Mouse (Mus musculus) MEL (cell line): ENCODE results near the gene Mrpl53. TPM values are rescaled to one million over a fixed set of nuclear protein-coding genes. Genes with fewer than 3 reads are reported as not detected.

Experiments
- DNase-seq: peaks from one replicate; pipeline ENCODE4 v3.0.0; 2011; ENCODE audit warnings: low read depth, low spot score
- H3K27ac ChIP-seq: 2 replicates; pipeline ENCODE4 v1.5.1; 2012; ENCODE audit warnings: low read depth, mild to moderate bottlenecking, control low read depth, low read length, moderate library complexity; ENCODE audit not compliant: control insufficient read depth
- H3K27me3 ChIP-seq, 2 experiments: fragments of 150-350 bp in 1 of 2; sonication (generic) in 1 of 2; 2 replicates each; pipeline ENCODE4 v1.6.1; 2012; ENCODE audit warnings: low read length in 2 of 2, mild to moderate bottlenecking in 2 of 2, improper control_type of control experiment in 1 of 2, moderate library complexity in 1 of 2; ENCODE audit not compliant: insufficient read depth in 2 of 2, control insufficient read depth in 1 of 2
- H3K36me3 ChIP-seq, 2 experiments: 2 replicates each; pipeline ENCODE4 v1.6.1; 2012 to 2014; ENCODE audit warnings: low read length in 2 of 2, improper control_type of control experiment in 1 of 2, inconsistent platforms in 1 of 2, mild to moderate bottlenecking in 1 of 2; ENCODE audit not compliant: insufficient read depth in 2 of 2, control insufficient read depth in 1 of 2
- H3K4me1 ChIP-seq, 2 experiments: fragments of 150-350 bp in 1 of 2; sonication (generic) in 1 of 2; 2 replicates each; pipeline ENCODE4 v1.6.1; 2012; ENCODE audit warnings: low read length in 2 of 2, improper control_type of control experiment in 1 of 2, mild to moderate bottlenecking in 1 of 2; ENCODE audit not compliant: insufficient read depth in 2 of 2, control insufficient read depth in 1 of 2
- H3K4me3 ChIP-seq, 2 experiments: fragments of 150-350 bp in 1 of 2; sonication (generic) in 1 of 2; 2 replicates each; pipeline ENCODE4 v1.5.1; 2012; ENCODE audit warnings: low read depth in 2 of 2, low read length in 2 of 2, mild to moderate bottlenecking in 2 of 2, moderate library complexity in 2 of 2, control low read depth in 1 of 2, improper control_type of control experiment in 1 of 2; ENCODE audit not compliant: control insufficient read depth in 1 of 2, insufficient read depth in 1 of 2
- H3K79me2 ChIP-seq: 2 replicates; pipeline ENCODE4 v1.6.1; 2012; ENCODE audit warnings: mild to moderate bottlenecking, low read length, moderate library complexity; ENCODE audit not compliant: control insufficient read depth, poor library complexity, insufficient read depth
- H3K9ac ChIP-seq: 2 replicates; pipeline ENCODE4 v1.6.1; 2012; ENCODE audit warnings: low read depth, mild to moderate bottlenecking, control low read depth, low read length, moderate library complexity; ENCODE audit not compliant: control insufficient read depth, poor library complexity, severe bottlenecking
- H3K9me3 ChIP-seq: fragments of 150-350 bp; sonication (generic); replicated peaks from 2 replicates; pipeline ENCODE4 v1.6.1; 2012; ENCODE audit warnings: mild to moderate bottlenecking, low read length, improper control_type of control experiment, moderate library complexity; ENCODE audit not compliant: insufficient read depth
- CHD1 ChIP-seq: IDR thresholded peaks from 2 replicates; pipeline ENCODE4 v1.6.1; 2012; ENCODE audit warnings: low read depth, mild to moderate bottlenecking, inconsistent platforms, low read length, improper control_type of control experiment
- CHD2 ChIP-seq: IDR thresholded peaks from 2 replicates; pipeline ENCODE4 v1.6.1; 2011; ENCODE audit warnings: low read length, improper control_type of control experiment
- CTCF ChIP-seq, 3 experiments: IDR thresholded peaks in 2 of 3; conservative IDR thresholded peaks in 1 of 3; 2 replicates each; pipeline ENCODE4 v1.5.1; 2011 to 2012; ENCODE audit warnings: low read length in 3 of 3, low read depth in 2 of 3, mild to moderate bottlenecking in 2 of 3, improper control_type of control experiment in 1 of 3, inconsistent platforms in 1 of 3, mixed read lengths in 1 of 3, moderate library complexity in 1 of 3; ENCODE audit not compliant: control insufficient read depth in 1 of 3, insufficient read depth in 1 of 3, poor library complexity in 1 of 3, severe bottlenecking in 1 of 3
- E2F4 ChIP-seq: IDR thresholded peaks from 2 replicates; pipeline ENCODE4 v1.6.1; 2011; ENCODE audit warnings: low read depth, low read length, improper control_type of control experiment, borderline replicate concordance
- ELF1 ChIP-seq: IDR thresholded peaks from 2 replicates; pipeline ENCODE4 v1.6.1; 2014; ENCODE audit warnings: low read depth, mild to moderate bottlenecking, inconsistent platforms, low read length, improper control_type of control experiment, moderate library complexity
- EP300 ChIP-seq, 2 experiments: IDR thresholded peaks; 2 replicates each; pipeline ENCODE4 v1.6.1; 2011; ENCODE audit warnings: improper control_type of control experiment in 2 of 2, low read length in 2 of 2, low read depth in 1 of 2, mild to moderate bottlenecking in 1 of 2
- ETS1 ChIP-seq: IDR thresholded peaks from 2 replicates; pipeline ENCODE4 v1.6.1; 2012; ENCODE audit warnings: low read depth, mild to moderate bottlenecking, inconsistent platforms, low read length, improper control_type of control experiment, moderate library complexity
- GABPA ChIP-seq: IDR thresholded peaks from 2 replicates; pipeline ENCODE4 v1.6.1; 2012; ENCODE audit warnings: low read depth, mild to moderate bottlenecking, inconsistent platforms, low read length, improper control_type of control experiment, moderate library complexity
- GATA1 ChIP-seq: IDR thresholded peaks from 2 replicates; pipeline ENCODE4 v1.6.1; 2011; ENCODE audit warnings: low read depth, low read length, improper control_type of control experiment
- HCFC1 ChIP-seq: IDR thresholded peaks from 2 replicates; pipeline ENCODE4 v1.6.1; 2012; ENCODE audit warnings: low read depth, mild to moderate bottlenecking, inconsistent platforms, low read length, improper control_type of control experiment, moderate library complexity
- KAT2A ChIP-seq: conservative IDR thresholded peaks from 2 replicates; pipeline ENCODE4 v1.6.1; 2012; ENCODE audit warnings: low read depth, low read length, improper control_type of control experiment, inconsistent platforms
- MAX ChIP-seq: IDR thresholded peaks from 2 replicates; pipeline ENCODE4 v1.6.1; 2011; ENCODE audit warnings: low read length, improper control_type of control experiment
- MAZ ChIP-seq: IDR thresholded peaks from 2 replicates; pipeline ENCODE4 v1.6.1; 2012; ENCODE audit warnings: low read depth, mild to moderate bottlenecking, inconsistent platforms, low read length, improper control_type of control experiment
- MEF2A ChIP-seq: IDR thresholded peaks from 2 replicates; pipeline ENCODE4 v1.6.1; 2014; ENCODE audit warnings: low read depth, mild to moderate bottlenecking, inconsistent platforms, low read length, improper control_type of control experiment; ENCODE audit not compliant: poor library complexity, insufficient replicate concordance, severe bottlenecking; ENCODE audit errors: extremely low read depth
- NRF1 ChIP-seq: IDR thresholded peaks from 2 replicates; pipeline ENCODE4 v1.6.1; 2014; ENCODE audit warnings: low read depth, mild to moderate bottlenecking, inconsistent platforms, low read length, improper control_type of control experiment, moderate library complexity; ENCODE audit not compliant: poor library complexity, insufficient read depth, severe bottlenecking
- POLR2A ChIP-seq, 2 experiments: IDR thresholded peaks; 2 replicates each; pipeline ENCODE4 v1.6.1; 2011 to 2012; ENCODE audit warnings: low read length in 2 of 2, mild to moderate bottlenecking in 2 of 2, control low read depth in 1 of 2, improper control_type of control experiment in 1 of 2, low read depth in 1 of 2, moderate library complexity in 1 of 2; ENCODE audit not compliant: control insufficient read depth in 1 of 2, insufficient read depth in 1 of 2, poor library complexity in 1 of 2
- POLR2AphosphoS2 ChIP-seq: IDR thresholded peaks from 2 replicates; pipeline ENCODE4 v1.6.1; 2011; ENCODE audit warnings: low read length, improper control_type of control experiment
- POLR2AphosphoS5 ChIP-seq: IDR thresholded peaks from 2 replicates; pipeline ENCODE4 v1.6.1; 2012; ENCODE audit warnings: low read depth, borderline replicate concordance, mild to moderate bottlenecking, inconsistent platforms, low read length, moderate library complexity, mixed read lengths
- RAD21 ChIP-seq: IDR thresholded peaks from 2 replicates; pipeline ENCODE4 v1.6.1; 2011; ENCODE audit warnings: mild to moderate bottlenecking, low read depth, low read length, improper control_type of control experiment
- RCOR1 ChIP-seq: IDR thresholded peaks from 2 replicates; pipeline ENCODE4 v1.6.1; 2012; ENCODE audit warnings: low read depth, mild to moderate bottlenecking, inconsistent platforms, low read length, improper control_type of control experiment
- SIN3A ChIP-seq: IDR thresholded peaks from 2 replicates; pipeline ENCODE4 v1.6.1; 2012; ENCODE audit warnings: low read length, improper control_type of control experiment, inconsistent platforms
- TAL1 ChIP-seq: IDR thresholded peaks from 2 replicates; pipeline ENCODE4 v1.6.1; 2012; ENCODE audit warnings: mild to moderate bottlenecking, inconsistent platforms, low read length, moderate library complexity, mixed read lengths
- TBP ChIP-seq: IDR thresholded peaks from 2 replicates; pipeline ENCODE4 v1.8.0; 2011; ENCODE audit warnings: low read depth, low read length, improper control_type of control experiment
- TCF12 ChIP-seq: IDR thresholded peaks from 2 replicates; pipeline ENCODE4 v1.6.1; 2014; ENCODE audit warnings: low read depth, mild to moderate bottlenecking, inconsistent platforms, low read length, improper control_type of control experiment, moderate library complexity
- UBTF ChIP-seq: IDR thresholded peaks from 2 replicates; pipeline ENCODE4 v1.6.1; 2012; ENCODE audit warnings: low read depth, mild to moderate bottlenecking, inconsistent platforms, low read length, improper control_type of control experiment, moderate library complexity, borderline replicate concordance; ENCODE audit not compliant: insufficient read depth
- ZC3H11A ChIP-seq: IDR thresholded peaks from 2 replicates; pipeline ENCODE4 v1.6.1; 2012; ENCODE audit warnings: low read depth, mild to moderate bottlenecking, inconsistent platforms, low read length, improper control_type of control experiment
- ZKSCAN1 ChIP-seq: IDR thresholded peaks from 2 replicates; pipeline ENCODE4 v1.6.1; 2012; ENCODE audit warnings: low read depth, mild to moderate bottlenecking, inconsistent platforms, low read length, improper control_type of control experiment, moderate library complexity
- ZMIZ1 ChIP-seq: IDR thresholded peaks from 2 replicates; pipeline ENCODE4 v1.6.1; 2012; ENCODE audit warnings: low read depth, mild to moderate bottlenecking, inconsistent platforms, low read length, improper control_type of control experiment, moderate library complexity
- ZNF384 ChIP-seq: IDR thresholded peaks from 2 replicates; pipeline ENCODE4 v1.6.1; 2012; ENCODE audit warnings: low read depth, mild to moderate bottlenecking, inconsistent platforms, low read length, improper control_type of control experiment
- polyA plus RNA-seq, 2 experiments: library from polyadenylated mRNA; stranded (reverse) in 1 of 2; unstranded in 1 of 2; fragments of >175 nt in 1 of 2; fragments of >200 nt in 1 of 2; gene quantifications; 2 replicates each; pipeline versions ENCODE4 v1.2.1 to v1.2.4; 2012; ENCODE audit warnings: low replicate concordance in 2 of 2, low read depth in 1 of 2; ENCODE audit not compliant: insufficient read length in 2 of 2, insufficient read depth in 1 of 2, missing spikeins in 1 of 2
- total RNA-seq: library from RNA; depleted of rRNA; stranded (reverse); fragments of 300-350 nt; gene quantifications from 2 replicates; pipeline ENCODE4 v1.2.3, GENCODE M21; 2012

The Mrpl53 gene
- total and polyA plus RNA-seq, 3 experiments, result 63.8 to 91.3 TPM; not detected in 1

DNA sequence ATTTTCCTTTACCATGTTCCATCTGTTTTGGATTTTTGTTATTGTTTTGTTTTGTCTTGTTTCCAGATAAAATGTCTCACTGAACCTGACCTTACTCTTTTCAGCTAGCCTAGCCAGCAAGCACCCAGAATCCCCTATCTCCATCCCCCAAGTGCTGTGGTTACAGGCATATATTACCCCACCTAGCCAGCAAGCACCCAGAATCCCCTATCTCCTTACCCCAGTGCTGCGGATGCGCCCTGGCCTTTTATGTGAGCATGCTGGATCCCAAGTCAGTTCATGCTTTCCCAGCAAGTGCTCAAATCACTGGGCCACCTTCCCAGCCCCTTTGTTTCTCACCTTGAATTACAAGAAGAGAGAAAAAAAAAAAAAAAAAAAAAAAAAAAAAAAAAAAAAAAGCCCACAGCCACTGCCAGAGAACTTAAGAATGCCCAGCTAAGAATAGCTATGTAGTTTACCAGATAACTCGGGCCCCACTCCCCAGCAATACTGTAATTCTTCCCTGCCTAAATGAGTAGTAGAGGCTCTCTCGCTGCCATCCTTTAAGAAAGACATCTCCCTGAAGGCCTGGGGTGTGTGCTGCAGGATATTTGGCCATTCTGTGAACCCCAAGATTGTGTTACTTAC, 2.8 kb downstream of the Mrpl53 start:
- no peak overlapping the region for H3K27ac ChIP-seq
- peaks cover 0 to 3% of the 10 kb centered on the region in 2 experiments; a peak in 3 of 4 replicates for H3K4me1 ChIP-seq
- DNase-seq, result no peak
- H3K36me3 ChIP-seq, result peaks cover 0 to 11% of the 10 kb centered on the region in 2 experiments; a peak in 3 of 4 replicates
- H3K79me2 ChIP-seq, result peaks cover 29% of the 10 kb centered on the region
- H3K4me3 ChIP-seq, result no peak overlapping the region
- H3K9me3 ChIP-seq, result no peaks in the 10 kb centered on the region
- no peaks in the 10 kb centered on the region for H3K27me3 ChIP-seq
- H3K9ac ChIP-seq, result no peak overlapping the region
- TF ChIP-seq ZC3H11A (no peak), SIN3A (no peak), HCFC1 (no peak), ZNF384 (peak; percentile 78), GABPA (no peak), CHD1 (no peak), TAL1 (peak; percentile 20; the same call in 1 of the 2 replicates), NRF1 (no peak), E2F4 (no peak), POLR2AphosphoS5 (no peak), RAD21 (no peak), MEF2A (no peak), ZMIZ1 (no peak), UBTF (no peak), TBP (no peak), TCF12 (no peak), ELF1 (no peak)

DNA sequence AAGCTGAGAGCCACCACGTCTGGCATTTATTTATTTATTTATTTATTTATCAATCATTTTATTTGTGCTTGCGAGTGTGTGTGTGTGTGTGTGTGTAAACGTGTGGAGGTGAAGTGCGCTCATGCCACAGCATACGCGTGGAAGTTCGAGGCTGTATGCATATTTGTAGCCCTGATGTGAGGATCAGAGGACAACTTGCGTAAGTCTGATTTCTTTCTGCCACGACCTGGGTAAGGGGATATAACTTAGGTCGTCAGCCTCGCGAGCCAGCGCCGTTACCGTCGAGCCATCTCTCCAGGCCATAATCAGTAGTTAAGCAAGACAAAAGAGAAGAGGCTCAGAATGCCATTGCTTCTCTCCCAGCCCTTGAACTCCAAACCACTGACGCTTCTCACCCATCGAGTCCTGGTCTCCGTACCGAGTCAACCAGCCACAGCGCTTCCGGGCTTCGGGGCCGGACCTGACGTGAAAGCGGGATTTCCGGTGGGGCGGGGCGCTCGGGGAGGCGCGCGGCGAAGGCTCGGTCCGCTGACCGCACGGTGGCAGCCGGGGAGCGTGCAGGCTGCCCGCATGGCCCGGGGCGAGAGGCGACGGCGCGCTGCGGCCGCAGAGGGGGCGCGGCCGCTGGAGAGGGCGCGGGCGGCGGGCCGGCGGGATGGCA, 6.3 kb downstream of the Mrpl53 start, which contains the start of gene Mogs:
TSS of gene Mogs (plus strand) at position 486 of the 661 bp plus-strand sequence.
- H3K27ac ChIP-seq, result peak within 1 kb of the TSS; percentile 90
- peak; percentile 93 for DNase-seq
- no peaks in the 10 kb centered on the region for H3K27me3 ChIP-seq
- H3K9ac ChIP-seq, result peak within 1 kb of the TSS; percentile 88
- H3K79me2 ChIP-seq, result peaks cover 32% of the 10 kb centered on the region
- H3K36me3 ChIP-seq, result peaks cover 0 to 20% of the 10 kb centered on the region in 2 experiments; a peak in 3 of 4 replicates
- no peaks in the 10 kb centered on the region for H3K9me3 ChIP-seq
- H3K4me1 ChIP-seq, result peaks cover 0 to 18% of the 10 kb centered on the region in 2 experiments; a peak in 3 of 4 replicates
- peak within 1 kb of the TSS; percentile 89 to 94 for H3K4me3 ChIP-seq
- TF ChIP-seq SIN3A (peak; percentile 92), POLR2A (IDR thresholded peaks at IDR 0.05; ENCODE audit: control insufficient read depth in 1 of 2, insufficient read depth in 1 of 2, low read depth in 1 of 2, low read length in 2 of 2, poor library complexity in 1 of 2) (peak; percentile 93 to 97), POLR2AphosphoS5 (no peak), MAX (no peak; the same call in none of the 2 replicates), RCOR1 (no peak), POLR2AphosphoS2 (peak; percentile 95), ZMIZ1 (peak; percentile 72), RAD21 (no peak; the same call in none of the 2 replicates), MAZ (peak; percentile 58; the same call in 1 of the 2 replicates), CTCF (IDR thresholded peaks at IDR 0.05 in 2 of 3, conservative IDR thresholded peaks at IDR 0.05 in 1 of 3; ENCODE audit: control insufficient read depth in 1 of 3, insufficient read depth in 1 of 3, low read depth in 2 of 3, low read length in 3 of 3, poor library complexity in 1 of 3, severe bottlenecking in 1 of 3) (peak in 1 of 3 experiments; percentile 53; a peak in 2 of 6 replicates), CHD2 (no peak), CHD1 (no peak), EP300 (IDR thresholded peaks at IDR 0.05; ENCODE audit: low read depth in 1 of 2, low read length in 2 of 2) (no peak), ELF1 (peak; percentile 98), GABPA (no peak), HCFC1 (peak; percentile 87), GATA1 (no peak), ETS1 (peak; percentile 41; the same call in 1 of the 2 replicates), UBTF (no peak), KAT2A (no peak; the same call in 1 of the 2 replicates), ZKSCAN1 (no peak)
